Mouse (Mus musculus): ENCODE data around the gene Gcdh.
A peak's percentile ranks its signal among the peaks of the same experiment; 100 is the strongest.
"Not testable (repeated sequence)": the region's sequence is repeated elsewhere in the genome, so short reads cannot be mapped to it uniquely, and the experiment has no call there.

The Gcdh gene

DNA sequence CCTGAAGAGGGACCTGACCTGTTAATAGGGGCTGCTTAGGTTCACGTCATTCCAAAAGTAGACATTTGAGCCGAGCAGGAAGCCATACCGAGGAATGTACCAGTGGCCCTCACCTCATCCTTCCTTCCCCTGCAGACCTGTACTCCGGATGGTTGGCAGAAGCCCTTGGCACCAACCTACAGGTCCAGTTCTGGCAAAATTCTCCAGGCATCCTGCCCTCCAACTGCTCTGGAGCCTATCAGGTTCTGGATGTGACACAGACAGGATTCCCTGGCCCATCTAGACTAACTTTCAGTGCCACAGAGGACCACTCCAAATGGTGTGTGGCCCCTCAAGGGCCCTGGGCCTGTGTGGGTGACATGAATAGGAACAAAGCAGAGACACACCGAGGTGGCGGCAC, 16.8 kb upstream of the Gcdh start:
- no peak for DNase-seq (ENCODE audit: low spot score)

DNA sequence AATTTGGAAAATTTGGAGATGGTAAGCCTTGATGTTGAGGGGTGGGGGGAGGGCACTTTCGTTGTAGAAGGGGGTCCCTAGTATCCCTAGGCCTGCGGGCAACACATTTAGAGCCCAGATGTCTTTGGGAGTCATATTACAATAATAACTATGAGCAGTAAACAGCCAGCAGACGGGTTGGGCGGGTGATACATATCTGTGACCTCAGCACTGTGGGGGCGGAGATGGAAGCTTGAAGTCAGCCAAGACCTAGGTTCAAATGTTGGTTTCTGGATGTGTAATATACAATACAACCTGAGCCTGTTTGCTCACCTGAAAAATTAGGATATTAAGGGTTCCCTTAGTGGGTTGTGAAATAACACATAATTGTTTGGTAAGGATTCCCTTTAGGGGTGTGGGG, 16.2 kb upstream of the Gcdh start:
- DNase-seq (ENCODE audit: low spot score): no peak

DNA sequence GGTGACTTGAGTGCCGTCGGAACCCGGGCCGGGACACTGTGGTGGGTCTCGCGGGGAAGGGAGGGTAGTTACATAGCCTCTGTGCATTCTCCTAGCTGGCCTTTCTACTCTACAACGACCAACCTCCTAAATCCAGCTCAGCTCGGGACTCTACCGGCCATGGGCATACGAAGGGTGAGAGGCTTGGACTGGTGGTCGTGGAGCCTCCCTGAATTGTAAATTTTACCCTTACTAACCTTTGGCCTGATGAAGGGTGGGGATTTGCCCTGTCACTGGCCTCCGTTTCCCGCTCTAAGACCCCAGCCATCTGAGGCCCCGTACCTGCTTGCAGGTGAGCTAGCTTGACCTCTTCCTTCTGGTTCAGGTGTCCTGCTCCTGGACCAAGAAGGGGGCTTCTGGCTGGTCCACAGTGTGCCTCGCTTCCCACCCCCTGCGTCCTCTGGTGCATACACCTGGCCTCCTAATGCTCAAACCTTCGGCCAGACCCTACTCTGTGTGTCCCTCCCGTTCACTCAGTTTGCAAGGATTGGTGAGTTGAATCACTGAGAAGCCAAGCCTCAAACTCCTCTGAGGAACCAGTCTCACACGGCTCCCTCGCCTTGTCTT, 15.5 kb upstream of the Gcdh start:
- no peak for DNase-seq (ENCODE audit: low spot score)

DNA sequence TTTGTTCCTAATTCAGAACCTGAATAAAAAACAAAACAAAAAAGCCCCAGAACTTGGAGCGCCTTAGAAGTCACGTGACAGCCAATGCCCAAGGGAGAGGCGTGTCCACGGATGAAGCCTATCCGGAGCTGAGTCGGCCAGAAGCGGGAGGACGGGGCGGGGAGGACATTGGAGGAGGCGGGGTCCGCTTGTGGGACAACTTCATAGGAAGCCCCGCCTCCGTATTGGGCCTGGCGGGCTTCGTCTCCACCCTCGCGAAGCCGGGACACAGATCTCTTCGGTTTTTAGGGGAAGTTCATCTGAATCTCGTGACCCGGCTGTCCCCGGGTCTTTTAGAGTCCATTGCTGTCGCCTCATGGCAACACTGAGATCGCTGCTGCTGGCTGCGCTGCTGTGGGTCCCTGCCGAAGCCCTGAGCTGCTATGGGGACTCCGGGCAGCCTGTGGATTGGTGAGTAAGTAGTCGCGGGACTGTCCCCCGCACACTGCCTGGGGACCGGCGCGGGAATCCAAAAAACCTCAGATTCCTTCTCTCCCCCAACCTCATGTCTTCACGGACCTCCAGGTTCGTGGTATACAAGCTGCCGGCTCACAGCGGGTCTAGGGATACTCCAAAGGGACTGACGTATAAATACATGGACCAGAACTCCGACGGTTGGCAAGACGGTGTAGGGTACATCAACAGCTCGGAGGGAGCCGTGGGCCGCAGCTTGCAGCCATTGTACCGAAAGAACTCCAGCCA, 14.9 kb upstream of the Gcdh start, which contains the start of gene Dnase2a:
Gene Dnase2a, plus strand, starts transcription at position 140 of the 741 bp plus-strand sequence.
- DNase-seq (ENCODE audit: low spot score): peak; percentile 74

DNA sequence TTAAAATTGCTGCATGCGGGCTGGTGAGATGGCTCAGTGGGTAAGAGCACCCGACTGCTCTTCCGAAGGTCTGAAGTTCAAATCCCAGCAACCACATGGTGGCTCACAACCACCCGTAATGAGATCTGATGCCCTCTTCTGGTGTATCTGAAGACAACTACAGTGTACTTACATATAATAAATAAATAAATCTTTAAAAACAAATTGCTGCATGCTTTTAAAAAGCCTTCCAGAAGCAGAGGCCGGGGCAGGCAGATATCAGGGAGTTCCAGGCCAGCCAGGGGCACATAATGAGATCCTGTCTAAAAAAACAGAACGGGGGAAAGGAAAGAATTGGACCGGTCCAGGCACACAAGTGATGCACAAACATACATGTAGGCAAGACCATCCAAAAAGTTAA, 14.3 kb upstream of the Gcdh start:
- not testable (repeated sequence) for DNase-seq (ENCODE audit: low spot score)

DNA sequence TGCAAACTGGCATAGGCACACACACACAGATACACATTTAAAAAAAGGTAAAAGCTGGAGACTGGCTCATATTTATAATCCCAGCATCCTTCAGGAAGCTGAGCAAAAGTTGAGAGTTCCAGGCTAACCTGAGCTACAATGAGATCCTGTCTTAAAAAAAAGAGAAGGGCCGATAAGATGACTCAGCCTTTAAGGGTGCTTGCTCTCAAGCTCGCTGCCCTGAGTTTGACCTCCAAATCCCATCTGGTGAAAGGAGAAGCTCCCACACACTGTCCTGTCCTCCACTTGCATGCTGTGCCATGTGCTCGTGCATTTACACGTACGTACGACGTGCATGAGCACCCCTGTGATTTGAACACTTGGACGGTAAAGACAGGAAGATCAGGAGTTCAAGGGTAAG, 13.8 kb upstream of the Gcdh start:
- no peak for DNase-seq (ENCODE audit: low spot score)

DNA sequence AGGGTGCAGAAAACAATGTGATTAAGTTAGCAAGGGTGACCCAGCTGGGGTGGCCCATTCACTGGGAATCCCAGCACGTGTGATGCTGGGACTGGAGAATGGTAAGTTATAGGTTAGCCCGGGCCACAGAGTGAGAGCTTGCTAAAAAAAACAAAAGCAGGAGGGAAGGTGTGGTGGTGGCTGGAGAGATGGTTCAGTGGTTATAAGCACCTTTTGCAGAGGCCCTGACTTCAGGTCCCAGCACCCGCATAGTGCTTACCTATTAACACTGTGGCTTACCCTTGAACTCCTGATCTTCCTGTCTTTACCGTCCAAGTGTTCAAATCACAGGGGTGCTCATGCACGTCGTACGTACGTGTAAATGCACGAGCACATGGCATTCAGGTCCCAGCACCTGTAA, 13.3 kb upstream of the Gcdh start:
- no peak for DNase-seq (ENCODE audit: low spot score)

DNA sequence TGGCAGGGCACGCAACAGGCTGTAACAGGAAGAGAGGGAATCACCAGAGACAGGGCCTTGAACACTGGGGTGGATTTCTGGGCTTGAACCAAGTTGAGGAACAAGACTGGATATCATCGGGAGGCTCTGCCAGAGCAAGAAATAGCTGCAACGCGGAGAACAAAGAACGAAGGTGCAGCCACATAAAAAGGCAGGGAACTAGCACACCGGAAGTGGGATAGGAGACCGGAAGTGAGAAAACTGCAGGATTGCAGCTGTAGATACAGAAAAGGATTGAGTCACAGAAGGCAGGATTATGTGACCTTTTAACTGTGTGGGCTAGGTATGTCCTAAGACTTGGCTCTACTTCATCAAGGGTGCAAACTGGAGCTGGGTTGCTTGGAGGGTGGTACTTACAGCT, 10.6 kb upstream of the Gcdh start:
- no peak for DNase-seq (ENCODE audit: low spot score)

DNA sequence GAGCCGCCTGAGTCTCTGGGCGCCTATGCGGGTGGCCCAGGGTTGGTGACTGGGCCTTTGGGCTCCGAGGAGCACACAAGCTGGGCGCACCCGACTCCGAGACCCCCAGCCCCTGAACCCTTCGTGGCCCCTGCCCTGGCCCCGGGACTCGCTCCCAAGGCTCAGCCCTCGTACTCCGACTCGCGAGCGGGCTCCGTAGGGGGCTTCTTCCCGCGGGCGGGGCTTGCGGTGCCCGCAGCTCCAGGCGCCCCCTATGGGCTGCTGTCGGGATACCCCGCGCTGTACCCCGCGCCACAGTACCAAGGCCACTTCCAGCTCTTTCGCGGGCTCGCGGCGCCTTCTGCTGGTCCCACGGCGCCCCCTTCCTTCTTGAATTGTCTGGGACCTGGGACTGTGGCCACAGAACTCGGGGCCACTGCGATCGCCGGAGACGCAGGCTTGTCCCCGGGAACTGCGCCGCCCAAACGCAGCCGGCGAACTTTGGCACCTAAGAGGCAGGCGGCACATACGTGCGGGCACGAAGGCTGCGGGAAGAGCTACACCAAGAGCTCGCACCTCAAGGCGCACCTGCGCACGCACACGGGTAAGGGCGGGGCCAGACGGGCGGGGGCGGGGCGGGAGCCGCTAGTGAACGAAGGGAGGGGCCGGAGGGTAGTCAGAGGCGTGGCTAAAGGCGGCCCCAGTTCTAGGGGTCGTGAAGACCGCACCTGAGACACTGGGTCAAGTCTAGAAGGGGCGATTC, 9.4 kb upstream of the Gcdh start:
- peak; percentile 79 for DNase-seq (ENCODE audit: low spot score)

DNA sequence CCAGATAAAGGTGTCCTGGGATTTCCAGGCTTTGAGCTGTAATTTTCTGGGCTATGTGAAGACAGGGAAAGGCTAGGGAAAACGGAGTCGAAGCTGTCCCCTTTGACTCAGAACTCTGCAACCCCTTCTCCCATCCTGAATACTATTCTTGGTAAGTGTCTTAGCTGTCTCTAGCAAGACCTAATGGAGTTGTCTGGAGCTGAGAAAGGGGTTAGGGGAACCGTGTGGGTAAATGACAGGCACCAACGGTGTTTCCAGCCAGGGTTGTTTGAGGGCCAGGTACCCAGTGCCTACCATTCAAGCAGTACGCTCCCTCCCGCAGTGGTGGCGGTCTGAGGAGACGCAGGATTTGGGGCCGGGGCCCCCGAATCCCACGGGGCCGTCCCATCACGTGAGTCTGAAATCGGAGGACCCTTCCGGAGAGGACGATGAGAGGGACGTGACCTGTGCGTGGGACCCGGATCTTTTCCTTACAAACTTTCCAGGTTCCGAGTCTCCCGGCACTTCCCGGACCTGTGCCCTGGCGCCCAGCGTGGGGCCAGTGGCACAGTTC, 8.7 kb upstream of the Gcdh start:
- DNase-seq (ENCODE audit: low spot score): no peak

DNA sequence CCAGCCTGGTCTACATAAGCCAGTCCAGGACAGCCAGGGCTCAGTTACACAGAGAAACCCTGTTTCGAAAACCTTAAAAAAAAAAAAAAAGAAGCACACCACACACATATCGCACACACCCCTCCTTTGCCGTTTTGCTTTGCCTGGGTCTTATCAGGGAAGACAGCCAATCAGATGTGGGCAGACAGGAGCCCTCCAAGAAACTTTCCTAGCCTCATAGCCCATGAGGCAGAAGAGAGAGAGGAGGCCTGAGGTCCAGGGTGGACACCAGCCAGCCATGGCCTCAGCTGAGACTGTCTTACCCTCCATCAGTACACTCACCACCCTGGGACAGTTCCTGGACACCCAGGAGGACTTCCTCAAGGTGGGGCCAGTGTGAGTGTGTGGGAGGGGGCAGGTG, 8.0 kb upstream of the Gcdh start, which contains the start of gene Klf1:
Gene Klf1, plus strand, starts transcription at position 177 of the 400 bp plus-strand sequence.
- DNase-seq (ENCODE audit: low spot score): no peak

DNA sequence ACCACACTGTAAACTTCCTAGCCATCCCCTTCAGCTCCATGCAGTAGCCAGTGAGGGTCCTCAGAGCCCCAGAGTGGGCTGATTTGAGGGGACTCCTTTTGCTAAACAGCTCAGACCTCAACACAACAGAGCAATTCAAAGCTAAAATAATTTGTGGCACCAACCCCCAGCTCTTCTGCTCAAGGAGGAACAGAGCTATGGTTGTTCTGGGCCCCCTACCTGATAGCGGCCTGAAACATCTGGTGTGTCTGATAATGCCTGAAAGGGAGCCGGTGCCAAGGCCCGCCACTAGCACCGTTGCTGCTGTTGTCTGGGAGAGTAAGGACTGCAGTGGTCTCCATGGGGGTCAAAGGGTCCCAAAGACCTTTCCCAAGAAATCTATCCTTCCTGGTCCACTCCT, 7.3 kb upstream of the Gcdh start:
- DNase-seq (ENCODE audit: low spot score): no peak

DNA sequence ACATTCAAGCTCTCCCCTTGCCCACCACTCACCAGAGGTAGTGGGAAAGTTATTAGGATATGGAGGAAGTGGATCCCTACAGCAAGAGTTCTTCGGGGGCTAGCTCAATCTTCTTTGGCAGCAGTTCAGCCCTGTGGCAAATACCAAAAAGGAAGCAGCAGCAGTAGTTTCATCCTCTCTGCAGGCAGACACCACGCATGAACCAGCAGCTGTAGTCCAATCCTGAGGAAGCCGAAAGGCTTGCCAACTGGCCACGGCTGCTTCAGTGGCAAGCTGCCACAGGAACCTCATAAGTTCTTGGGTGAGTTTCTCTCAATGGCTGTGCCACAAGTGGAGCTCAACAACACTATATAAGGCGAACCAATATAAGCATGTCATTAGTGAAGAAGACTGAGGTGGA, 2.2 kb upstream of the Gcdh start:
- no peak for DNase-seq (ENCODE audit: low spot score)

DNA sequence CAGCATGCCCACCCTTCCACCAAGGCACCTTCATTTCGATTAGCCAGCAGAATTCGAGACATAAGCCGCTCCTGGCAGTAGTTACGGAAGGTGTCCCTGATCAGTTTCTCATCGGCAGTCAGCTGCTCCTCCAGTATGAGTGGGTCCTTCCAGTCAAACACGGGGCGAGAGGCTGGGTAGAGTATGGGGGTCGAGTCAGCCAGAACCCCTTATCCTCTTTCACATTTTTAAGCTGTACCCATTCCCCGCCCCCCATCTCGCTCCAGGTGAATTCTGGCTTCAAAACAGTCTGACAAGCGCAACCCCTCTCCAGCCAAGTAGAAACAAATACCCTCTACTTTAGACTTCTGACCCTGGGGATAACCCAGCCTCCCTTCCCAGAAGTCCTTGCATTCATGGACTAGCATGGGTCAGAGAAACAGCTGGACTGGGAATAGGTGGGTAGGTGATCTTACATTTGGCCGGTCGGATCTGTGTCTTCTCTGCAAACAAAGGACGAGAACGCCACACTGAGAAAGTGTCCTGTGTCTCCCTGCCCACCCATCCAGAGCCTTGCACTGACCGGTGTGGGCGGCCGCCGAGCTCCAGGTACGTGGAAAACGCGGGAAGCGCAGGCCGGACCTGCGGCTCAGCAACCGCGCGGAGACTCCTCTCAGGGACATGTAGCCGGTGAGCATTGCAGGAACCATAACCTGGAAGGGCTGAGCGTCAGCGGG, 570 bp downstream of the Gcdh start:
- DNase-seq (ENCODE audit: low spot score): no peak

DNA sequence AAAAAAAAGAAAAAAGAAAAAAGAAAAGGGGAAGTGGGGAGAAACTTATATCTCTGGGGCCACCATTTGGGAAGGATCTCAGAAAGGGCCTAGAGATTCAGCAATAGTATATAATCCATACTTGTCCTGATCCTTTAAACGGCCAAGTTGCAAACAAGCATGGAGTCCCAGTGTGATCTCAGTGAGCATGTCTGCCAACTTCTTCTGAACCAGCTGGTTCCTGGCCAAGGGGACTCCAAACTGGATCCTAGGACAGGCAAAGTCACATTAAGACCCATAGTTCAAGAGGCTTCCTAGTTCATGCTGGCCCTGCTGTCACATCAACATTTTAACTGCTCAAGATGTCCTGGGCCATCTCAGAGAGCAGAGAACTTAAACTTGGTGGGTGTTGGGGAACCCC, 4.6 kb downstream of the Gcdh start:
- no peak for DNase-seq (ENCODE audit: low spot score)

DNA sequence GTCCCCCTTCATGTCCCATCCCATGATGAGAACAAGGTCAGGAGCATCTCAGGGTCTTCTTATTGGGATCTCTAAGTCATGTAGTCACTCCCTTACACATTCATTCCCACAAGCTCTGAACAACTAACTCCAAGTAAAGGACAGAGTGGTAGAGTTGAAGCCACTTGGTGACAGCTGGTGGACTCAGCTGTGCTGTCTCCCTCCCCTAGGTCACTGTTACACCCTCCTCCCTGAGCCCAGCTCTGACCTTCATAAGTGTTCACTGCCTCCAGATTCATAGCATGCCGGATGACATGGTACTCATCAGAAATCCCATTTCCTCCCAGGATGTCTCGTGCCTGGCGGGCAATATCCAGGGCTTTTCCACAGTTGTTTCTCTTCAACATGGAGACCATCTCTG, 5.4 kb downstream of the Gcdh start:
- DNase-seq (ENCODE audit: low spot score): no peak

DNA sequence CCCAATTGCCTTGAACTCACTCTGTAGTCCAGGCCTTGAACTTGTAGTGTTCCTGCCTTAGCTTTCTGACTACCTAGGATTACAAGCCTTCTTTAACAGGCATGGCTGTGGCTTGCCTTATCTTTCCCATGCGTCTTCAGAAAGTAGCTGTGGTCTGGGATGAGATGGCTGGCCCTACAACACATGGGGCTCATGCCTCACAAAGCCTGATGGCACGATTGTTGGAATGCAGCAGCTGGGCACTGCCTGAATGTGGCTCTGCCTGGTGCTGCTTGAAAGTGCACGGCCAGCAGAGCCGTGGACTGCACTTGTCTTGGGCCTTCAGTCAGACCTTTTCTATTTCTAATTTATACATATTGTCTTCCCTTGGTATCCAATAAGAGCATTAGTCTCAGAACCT, 9.0 kb downstream of the Gcdh start:
- no peak for DNase-seq (ENCODE audit: low spot score)

DNA sequence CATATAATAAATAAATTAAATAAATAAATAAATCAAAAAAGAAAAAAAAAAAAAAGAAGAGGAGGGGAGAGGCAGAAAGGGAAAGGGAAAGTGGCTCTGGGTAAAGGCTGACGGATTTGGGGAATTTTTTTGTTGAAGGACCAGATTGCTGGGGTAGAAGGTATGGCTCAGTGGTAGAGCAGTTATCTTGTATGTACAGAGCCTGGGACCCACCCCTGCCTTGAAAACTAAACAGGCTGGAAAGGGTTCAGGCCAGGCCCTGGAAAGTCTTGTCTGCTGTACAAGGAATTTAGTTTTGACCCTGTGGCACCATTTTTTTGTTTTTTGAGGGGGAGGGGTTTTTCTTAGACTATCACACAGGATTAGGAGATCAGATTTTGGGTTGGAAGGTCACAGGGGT, 14.8 kb downstream of the Gcdh start:
- no peak for DNase-seq (ENCODE audit: low spot score)

DNA sequence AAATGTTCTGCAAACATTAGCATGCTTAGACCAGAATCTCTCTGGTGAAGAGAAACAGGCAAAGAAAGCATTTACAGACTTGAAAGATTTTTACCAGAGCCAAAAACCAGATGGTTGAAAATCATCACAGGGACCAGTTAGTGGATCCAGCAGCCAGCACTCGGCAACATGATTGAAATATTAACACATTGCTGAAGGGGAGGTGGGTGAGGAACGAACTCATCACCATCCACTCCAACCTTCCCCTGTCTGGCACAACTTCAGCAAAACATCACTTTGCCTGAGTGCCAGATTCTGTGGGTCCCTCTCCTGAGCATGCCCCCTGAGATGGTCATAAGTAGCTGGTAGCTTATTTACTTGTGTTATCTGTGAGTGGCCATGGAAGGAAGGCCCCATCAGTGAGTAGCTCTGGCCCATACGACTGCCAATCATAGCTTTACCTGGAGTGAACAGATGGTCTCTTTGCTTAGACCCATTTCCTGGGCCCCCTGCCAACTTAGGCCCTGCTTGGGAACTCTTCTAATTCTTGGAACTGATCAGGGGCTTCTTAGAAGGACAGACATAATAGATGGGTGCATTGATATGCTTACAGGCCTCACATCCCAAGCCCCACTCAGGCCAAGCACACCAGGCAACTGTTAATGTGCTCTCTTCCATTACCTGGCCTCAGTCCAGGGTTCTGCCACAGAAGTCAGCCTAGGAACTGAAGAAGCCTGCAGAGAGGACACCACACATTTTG, 16.3 kb downstream of the Gcdh start:
- no peak for DNase-seq (ENCODE audit: low spot score)

DNA sequence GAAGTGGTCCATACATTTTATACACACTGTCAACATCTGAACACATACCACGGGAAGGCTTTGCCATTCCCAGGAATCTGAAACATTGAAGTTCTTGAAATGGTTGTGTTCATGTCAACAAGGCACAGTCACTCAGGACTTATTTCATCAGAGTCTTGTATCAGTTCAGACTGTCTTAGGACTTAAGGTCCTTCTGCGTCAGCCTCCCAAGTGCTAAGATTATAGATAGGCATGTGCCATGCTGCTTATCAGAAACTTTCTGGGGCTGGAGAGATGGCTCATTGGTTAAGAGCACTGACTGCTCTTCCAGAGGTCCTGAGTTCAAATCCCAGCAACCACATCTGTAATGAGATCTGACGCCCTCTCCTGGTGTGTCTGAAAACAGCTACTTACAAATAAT, 19.4 kb downstream of the Gcdh start:
- DNase-seq (ENCODE audit: low spot score): no peak

DNA sequence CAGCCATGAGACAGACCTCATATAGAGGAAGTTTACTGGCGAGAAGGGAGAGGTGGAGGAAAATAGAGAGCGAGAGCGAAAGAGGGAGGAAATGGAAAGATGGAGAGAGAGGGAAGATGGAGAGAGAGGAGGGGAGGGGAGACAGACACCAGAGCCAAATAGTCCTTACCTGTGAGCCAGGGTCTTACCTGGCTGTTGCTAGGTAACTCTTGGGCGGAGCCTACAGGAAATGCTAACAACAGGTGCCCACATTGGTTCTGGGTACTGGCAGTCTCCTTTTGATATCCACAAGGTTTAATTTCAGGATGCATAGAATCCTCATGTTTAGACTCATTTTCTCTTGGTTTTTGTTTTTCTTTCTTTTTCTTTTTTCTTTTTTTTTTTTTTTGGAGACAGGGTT, 20.7 kb downstream of the Gcdh start:
- no peak for DNase-seq (ENCODE audit: low spot score)

Data from urinary bladder, postnatal 10 days (tissue).